Mouse (Mus musculus) embryonic facial prominence, embryonic 12.5 days (tissue): Measurements from ENCODE around the gene Fmnl2. TPM values are rescaled to one million over a fixed set of nuclear protein-coding genes. Genes with fewer than 3 reads are reported as not detected.
A peak's percentile ranks its signal among the peaks of the same experiment; 100 is the strongest.

Experiments
- ATAC-seq: fragments of 200-750 bp; cut with Nextera tagmentation; 2 replicates; pipeline ENCODE4 v1.8.0; 2017; ENCODE audit not compliant: insufficient number of reproducible peaks, insufficient read depth, low FRiP score, low TSS enrichment
- H3K27ac ChIP-seq: fragments of 300-500 bp; sonication (generic); 2 replicates; pipeline ENCODE4 v1.5.1; 2016; ENCODE audit warnings: mild to moderate bottlenecking
- H3K27me3 ChIP-seq: fragments of 300-500 bp; sonication (generic); 2 replicates; pipeline ENCODE4 v1.6.1; 2016; ENCODE audit warnings: mild to moderate bottlenecking, moderate library complexity
- H3K36me3 ChIP-seq: fragments of 300-500 bp; sonication (generic); 2 replicates; pipeline ENCODE4 v1.6.1; 2016; ENCODE audit warnings: mild to moderate bottlenecking
- H3K4me1 ChIP-seq: fragments of 300-500 bp; sonication (generic); 2 replicates; pipeline ENCODE4 v1.6.1; 2016
- H3K4me2 ChIP-seq: fragments of 300-500 bp; sonication (generic); replicated peaks from 2 replicates; pipeline ENCODE4 v1.6.1; 2016; ENCODE audit warnings: mild to moderate bottlenecking, moderate library complexity
- H3K4me3 ChIP-seq: fragments of 300-500 bp; sonication (generic); 2 replicates; pipeline ENCODE4 v1.5.1; 2016; ENCODE audit warnings: mild to moderate bottlenecking
- H3K9ac ChIP-seq: fragments of 300-500 bp; sonication (generic); 2 replicates; pipeline ENCODE4 v1.6.1; 2016; ENCODE audit warnings: mild to moderate bottlenecking, moderate library complexity
- H3K9me3 ChIP-seq: fragments of 300-500 bp; sonication (generic); 2 replicates; pipeline ENCODE4 v1.6.1; 2016; ENCODE audit warnings: mild to moderate bottlenecking, moderate library complexity
- WGBS: fragments of 180-500 bp; shearing (Covaris S2); methylation state at CpG from one replicate; pipeline ENCODE4 v1.1.7; 2016; 5-methylcytosine and 5-hydroxymethylcytosine counted together
- polyA plus RNA-seq: library from polyadenylated mRNA; unstranded; fragments of >200 nt; fragmentation: Nextera tagmentation; extraction: Ambion mirVana; gene quantifications from 2 replicates; pipeline ENCODE4 v1.2.1, GENCODE M21; 2016

The Fmnl2 gene
- polyA plus RNA-seq, 1 experiment from 2014 or later = 14.6 TPM

DNA sequence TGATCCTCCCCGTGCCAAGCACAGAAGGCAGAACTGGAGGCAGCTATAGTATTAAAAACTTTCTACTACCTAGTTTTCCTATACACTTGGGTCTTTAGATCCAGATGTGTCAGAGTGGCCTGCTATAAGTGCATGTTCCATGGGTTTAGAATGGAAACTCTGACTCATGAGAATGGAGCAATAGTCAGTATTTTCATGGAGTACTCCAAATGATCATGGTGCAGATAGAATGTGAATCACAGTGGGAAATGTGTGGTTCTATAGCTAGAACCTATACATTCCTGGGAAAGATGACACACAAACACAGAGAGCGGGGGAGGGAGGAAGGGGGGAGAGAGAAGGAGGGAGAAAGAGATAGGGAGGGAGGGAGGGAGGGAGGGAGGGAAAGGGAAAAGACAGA is 13.8 kb upstream of the Fmnl2 start:
- no peak overlapping the region for H3K9ac ChIP-seq
- no peak for ATAC-seq
- no peak overlapping the region for H3K4me3 ChIP-seq
- H3K4me2 ChIP-seq = no peak overlapping the region
- H3K9me3 ChIP-seq = no peaks in the 10 kb centered on the region
- WGBS = 82% methylated on average over 2 of the region's 2 CpGs
- H3K36me3 ChIP-seq = no peaks in the 10 kb centered on the region
- H3K27ac ChIP-seq = no peak overlapping the region
- H3K27me3 ChIP-seq = no peaks in the 10 kb centered on the region
- no peaks in the 10 kb centered on the region for H3K4me1 ChIP-seq

- 69% methylated on average over 14 of the region's 14 CpGs for WGBS
- no peaks in the 10 kb centered on the region for H3K4me1 ChIP-seq
- H3K9ac ChIP-seq = no peak overlapping the region
- H3K27ac ChIP-seq = no peak overlapping the region
- no peaks in the 10 kb centered on the region for H3K27me3 ChIP-seq
- H3K36me3 ChIP-seq = no peaks in the 10 kb centered on the region
- no peaks in the 10 kb centered on the region for H3K9me3 ChIP-seq
- H3K4me2 ChIP-seq = no peak overlapping the region
- no peak overlapping the region for H3K4me3 ChIP-seq
- ATAC-seq = no peak
These were observed 12.5 kb upstream of the Fmnl2 start for GRCm38 (mm10) chr2:52844936-52845752.

GRCm38 (mm10) chr2:52846506-52846905 is 11.2 kb upstream of the Fmnl2 start:
- no peak for ATAC-seq
- H3K27me3 ChIP-seq = no peaks in the 10 kb centered on the region
- H3K4me3 ChIP-seq = no peak overlapping the region
- H3K4me2 ChIP-seq = no peak overlapping the region
- no peaks in the 10 kb centered on the region for H3K4me1 ChIP-seq
- H3K27ac ChIP-seq = no peak overlapping the region
- H3K36me3 ChIP-seq = no peaks in the 10 kb centered on the region
- WGBS = 45% methylated on average over 3 of the region's 3 CpGs
- H3K9ac ChIP-seq = no peak overlapping the region
- no peaks in the 10 kb centered on the region for H3K9me3 ChIP-seq

DNA sequence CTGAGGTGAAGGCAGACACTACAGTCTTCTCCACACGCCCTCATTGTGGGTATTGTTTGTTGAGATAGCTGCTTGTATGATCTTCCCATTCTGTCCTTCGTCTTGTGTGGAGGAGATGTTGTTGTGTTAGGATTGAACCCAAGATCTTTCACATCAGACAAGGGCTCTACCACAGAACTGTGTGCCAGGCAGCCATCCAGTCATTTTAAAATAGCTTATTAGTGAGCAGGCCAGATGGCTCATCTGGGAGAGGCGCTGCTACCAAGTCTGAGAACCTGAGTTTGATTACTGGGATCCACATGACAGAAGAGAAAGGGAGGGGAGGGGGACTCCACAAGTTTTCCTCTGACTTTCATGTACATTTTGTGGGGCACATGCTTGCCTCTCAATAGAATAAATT is 8.6 kb upstream of the Fmnl2 start:
- Histone ChIP-seq H3K27me3 (no peaks in the 10 kb centered on the region), H3K36me3 (no peaks in the 10 kb centered on the region), H3K27ac (no peak overlapping the region), H3K4me3 (no peak overlapping the region), H3K9me3 (no peaks in the 10 kb centered on the region), H3K4me2 (no peak overlapping the region), H3K9ac (no peak overlapping the region), H3K4me1 (no peaks in the 10 kb centered on the region)
- no peak for ATAC-seq
- WGBS = 80% methylated on average over 3 of the region's 3 CpGs

DNA sequence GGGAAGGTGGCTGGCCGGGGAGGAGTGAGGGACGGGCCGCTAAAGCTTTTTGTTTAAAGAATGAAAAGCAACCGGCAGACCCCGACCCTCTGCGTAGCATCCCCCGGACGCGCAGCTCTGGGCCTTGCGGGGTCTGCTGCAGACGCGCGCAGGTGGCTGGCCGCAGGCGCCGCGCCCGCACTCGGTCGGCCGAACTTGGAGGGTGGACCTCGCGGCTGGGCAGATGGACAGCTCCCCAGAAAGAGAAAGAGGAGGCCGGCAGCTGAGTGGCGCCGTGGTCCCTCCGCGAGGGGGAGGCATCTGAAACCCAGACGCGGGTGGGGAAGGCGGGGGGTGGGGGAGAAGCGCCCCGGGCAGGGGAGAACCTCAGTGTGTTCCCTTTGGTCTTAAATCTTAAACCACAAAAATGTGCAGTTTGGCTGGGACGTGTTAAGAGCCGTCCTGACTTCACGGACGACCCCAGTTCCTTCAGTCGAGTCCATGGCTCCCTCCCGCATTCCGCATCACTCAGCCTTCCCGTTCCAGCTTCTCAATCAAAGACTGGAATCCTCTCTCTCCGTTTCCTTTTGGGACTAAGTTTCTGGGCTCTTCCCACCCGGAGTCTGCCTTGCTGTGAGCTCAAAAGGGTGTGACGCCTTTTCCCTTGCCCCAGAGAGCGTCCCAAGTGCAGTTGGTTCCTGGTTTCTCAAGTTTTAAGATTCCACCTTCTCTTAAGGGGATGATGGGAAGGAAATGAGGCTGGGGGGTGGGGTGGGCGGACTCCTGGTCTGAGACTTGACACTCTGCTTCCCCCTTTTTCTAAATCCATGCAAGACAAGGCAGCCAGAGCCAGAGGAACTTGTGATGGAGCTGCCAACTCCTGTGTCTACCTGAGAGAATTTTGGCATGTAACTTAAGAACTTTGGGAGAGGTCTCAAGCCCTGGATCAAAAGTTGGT is 1.1 kb downstream of the Fmnl2 start:
- Histone ChIP-seq H3K36me3 (no peaks in the 10 kb centered on the region), H3K9me3 (no peaks in the 10 kb centered on the region), H3K27me3 (no peaks in the 10 kb centered on the region), H3K4me1 (peaks cover 29% of the 10 kb centered on the region), H3K9ac (peak overlapping the region; percentile 95), H3K4me3 (peak overlapping the region; percentile 94), H3K27ac (peak overlapping the region; percentile 90), H3K4me2 (peak overlapping the region; percentile 66)
- 0% methylated on average over 44 of the region's 46 CpGs for WGBS
- peak; percentile 12; the same call in 1 of the 2 replicates for ATAC-seq

DNA sequence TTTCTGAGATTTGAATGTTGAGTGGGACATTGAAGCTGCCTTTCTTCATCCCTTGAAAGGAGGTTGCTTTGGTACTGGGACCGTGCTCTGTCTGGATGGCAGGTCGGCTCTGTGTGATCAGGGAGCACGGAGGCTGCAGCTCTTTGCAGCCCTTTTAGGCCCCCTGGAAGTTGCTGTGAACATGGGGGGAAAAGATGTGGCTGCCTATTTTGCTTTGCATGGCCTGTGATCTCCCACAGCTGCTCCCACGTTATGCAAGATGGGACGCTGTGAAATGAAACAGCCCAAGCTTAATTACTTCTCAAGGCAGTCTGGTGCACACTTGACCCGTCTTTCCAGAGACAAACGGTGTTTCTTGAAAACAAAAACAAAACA is 1.8 kb downstream of the Fmnl2 start:
- Histone ChIP-seq H3K4me2 (peak overlapping the region; percentile 66), H3K4me3 (peak overlapping the region; percentile 94), H3K9me3 (no peaks in the 10 kb centered on the region), H3K36me3 (no peaks in the 10 kb centered on the region), H3K27ac (peak overlapping the region; percentile 90), H3K4me1 (peaks cover 29% of the 10 kb centered on the region), H3K27me3 (no peaks in the 10 kb centered on the region), H3K9ac (peak overlapping the region; percentile 95)
- 4% methylated on average over 7 of the region's 7 CpGs for WGBS
- ATAC-seq = no peak

DNA sequence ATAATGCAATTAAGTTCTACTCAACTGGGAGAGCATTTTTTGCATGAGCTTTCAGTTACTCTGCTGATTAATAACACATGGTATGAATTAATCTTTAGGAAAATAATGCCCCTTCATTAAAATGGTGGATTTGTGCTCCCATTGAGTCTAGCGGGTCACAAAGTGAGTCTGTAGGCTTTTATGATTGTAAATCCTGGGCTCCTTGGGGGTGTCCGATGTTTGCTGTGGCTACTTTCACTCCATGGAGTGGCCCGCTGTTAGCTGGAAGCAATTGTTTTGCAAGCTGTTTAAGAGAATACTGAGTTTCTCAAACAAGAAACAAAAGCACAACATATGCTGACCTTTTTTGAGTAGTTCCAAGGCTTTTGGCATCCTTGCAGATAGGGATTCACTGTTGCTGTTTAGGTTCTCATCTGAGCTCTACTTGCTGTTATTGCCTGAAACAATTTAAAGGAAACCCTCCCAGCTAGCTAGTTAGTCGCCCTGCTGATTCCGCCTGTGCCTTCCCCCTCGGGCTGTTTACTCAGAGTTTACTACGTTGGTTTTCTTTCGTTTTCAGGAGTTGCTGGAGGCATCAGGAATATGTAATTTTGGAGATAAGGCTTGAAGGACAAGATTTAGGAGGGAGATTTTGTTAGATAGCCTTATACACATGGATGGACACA is 2.6 kb downstream of the Fmnl2 start:
- Histone ChIP-seq H3K9ac (peak overlapping the region; percentile 95), H3K27ac (peak overlapping the region; percentile 90; the same call in 1 of the 2 replicates), H3K9me3 (no peaks in the 10 kb centered on the region), H3K4me1 (peaks cover 29% of the 10 kb centered on the region), H3K4me2 (peak overlapping the region; percentile 66), H3K27me3 (no peaks in the 10 kb centered on the region), H3K36me3 (no peaks in the 10 kb centered on the region), H3K4me3 (peak overlapping the region; percentile 94)
- 12% methylated on average over 8 of the region's 8 CpGs for WGBS
- ATAC-seq = no peak

GRCm38 (mm10) chr2:52862046-52862759 is 4.5 kb downstream of the Fmnl2 start:
- Histone ChIP-seq H3K9me3 (no peaks in the 10 kb centered on the region), H3K27ac (no peak overlapping the region)

GRCm38 (mm10) chr2:52862760-52863124 is 5.1 kb downstream of the Fmnl2 start:
- 84% methylated on average over 4 of the region's 4 CpGs for WGBS
- no peak for ATAC-seq
- Histone ChIP-seq H3K4me1 (peaks cover 29% of the 10 kb centered on the region), H3K9me3 (peaks cover 4% of the 10 kb centered on the region; the same call in 1 of the 2 replicates), H3K27me3 (no peaks in the 10 kb centered on the region), H3K4me2 (no peak overlapping the region), H3K4me3 (no peak overlapping the region), H3K27ac (no peak overlapping the region), H3K36me3 (peaks cover 11% of the 10 kb centered on the region), H3K9ac (no peak overlapping the region)

More at GRCm38 (mm10) chr2:52862046-52862759, 4.5 kb downstream of the Fmnl2 start:
- Histone ChIP-seq H3K4me3 (no peak overlapping the region), H3K4me2 (no peak overlapping the region), H3K27me3 (no peaks in the 10 kb centered on the region), H3K9ac (no peak overlapping the region), H3K4me1 (peaks cover 29% of the 10 kb centered on the region), H3K36me3 (peaks cover 6% of the 10 kb centered on the region)
- ATAC-seq = no peak
- 83% methylated on average over 9 of the region's 9 CpGs for WGBS

- Histone ChIP-seq H3K27ac (no peak overlapping the region), H3K4me1 (peaks cover 31% of the 10 kb centered on the region), H3K9me3 (peaks cover 4% of the 10 kb centered on the region; the same call in 1 of the 2 replicates), H3K36me3 (peaks cover 14% of the 10 kb centered on the region), H3K4me2 (no peak overlapping the region), H3K27me3 (no peaks in the 10 kb centered on the region), H3K4me3 (no peak overlapping the region), H3K9ac (no peak overlapping the region)
- WGBS = 92% methylated on average over 7 of the region's 7 CpGs
- ATAC-seq = no peak
These were observed 7.0 kb downstream of the Fmnl2 start for GRCm38 (mm10) chr2:52864635-52865034.

- peaks cover 4% of the 10 kb centered on the region; the same call in 1 of the 2 replicates for H3K9me3 ChIP-seq
- H3K9ac ChIP-seq = no peak overlapping the region
- no peak overlapping the region for H3K27ac ChIP-seq
- H3K4me2 ChIP-seq = no peak overlapping the region
- 66% methylated on average over 3 of the region's 3 CpGs for WGBS
- ATAC-seq = no peak
- H3K27me3 ChIP-seq = no peaks in the 10 kb centered on the region
- H3K4me1 ChIP-seq = peaks cover 19% of the 10 kb centered on the region
- peaks cover 14% of the 10 kb centered on the region for H3K36me3 ChIP-seq
- H3K4me3 ChIP-seq = no peak overlapping the region
These were observed 8.5 kb downstream of the Fmnl2 start for GRCm38 (mm10) chr2:52866151-52866550.
